Mouse (Mus musculus): ENCODE data around the gene Tnnc2.
A peak's percentile ranks its signal among the peaks of the same experiment; 100 is the strongest.

Tnnc2 gene

DNA sequence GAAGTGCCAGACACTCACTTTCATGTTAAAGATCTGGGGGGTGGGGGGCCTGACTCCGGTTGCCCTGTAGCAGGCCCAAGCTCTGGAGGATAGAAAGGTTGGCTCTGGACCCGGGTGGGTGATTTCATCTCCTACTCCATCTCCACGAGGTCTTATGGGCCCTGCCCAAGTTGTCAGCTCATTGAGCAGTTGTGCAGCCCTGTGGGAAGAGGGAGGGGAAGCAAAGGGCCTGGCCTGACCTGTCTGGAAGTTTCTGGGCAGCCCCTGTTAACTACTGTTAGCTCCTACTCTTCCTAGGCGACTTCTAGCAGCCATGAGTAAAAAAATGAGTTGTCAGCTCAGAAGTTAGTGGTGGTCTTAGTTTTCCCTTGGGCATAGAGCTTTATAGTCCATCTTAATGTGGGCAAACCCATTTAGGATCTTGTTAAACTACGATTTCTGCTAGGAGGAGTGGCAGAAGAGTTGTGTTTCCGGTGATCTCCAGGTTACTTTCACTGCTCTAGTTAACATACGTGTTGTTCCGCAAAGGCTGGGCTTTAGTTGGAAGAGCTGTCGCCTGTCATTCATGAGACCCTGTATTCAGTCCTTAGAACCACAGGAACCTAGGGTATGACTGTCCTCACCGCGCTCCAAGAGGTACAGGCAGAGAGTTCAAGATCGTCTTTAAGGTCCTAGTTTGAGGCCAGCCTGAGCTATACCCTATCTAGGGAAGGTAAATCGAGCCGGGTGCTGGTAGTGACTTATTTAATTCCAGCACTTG lies 6.4 kb downstream of the Tnnc2 start:
- DNase-seq (ENCODE audit: low spot score) = no peak

DNA sequence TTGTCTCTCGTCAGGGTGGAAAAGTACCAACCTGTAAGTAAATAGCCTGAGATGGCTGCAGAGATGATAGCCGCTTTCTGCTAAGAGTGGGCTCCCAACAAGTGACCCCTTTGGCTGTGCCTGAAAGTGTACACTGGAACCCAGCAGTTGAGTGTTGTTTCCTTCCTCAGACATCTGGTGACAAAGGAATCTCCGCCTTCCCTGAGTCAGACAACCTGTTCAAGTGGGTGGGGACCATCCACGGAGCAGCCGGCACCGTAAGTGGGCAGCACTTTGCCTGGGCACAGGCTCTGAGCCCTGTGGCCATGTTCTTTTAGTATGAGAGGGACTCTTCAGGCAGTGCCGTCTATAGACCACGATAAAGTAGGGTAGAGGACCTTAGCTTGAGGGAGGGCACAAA lies 8.6 kb downstream of the Tnnc2 start:
- DNase-seq (ENCODE audit: low spot score) = no peak

DNA sequence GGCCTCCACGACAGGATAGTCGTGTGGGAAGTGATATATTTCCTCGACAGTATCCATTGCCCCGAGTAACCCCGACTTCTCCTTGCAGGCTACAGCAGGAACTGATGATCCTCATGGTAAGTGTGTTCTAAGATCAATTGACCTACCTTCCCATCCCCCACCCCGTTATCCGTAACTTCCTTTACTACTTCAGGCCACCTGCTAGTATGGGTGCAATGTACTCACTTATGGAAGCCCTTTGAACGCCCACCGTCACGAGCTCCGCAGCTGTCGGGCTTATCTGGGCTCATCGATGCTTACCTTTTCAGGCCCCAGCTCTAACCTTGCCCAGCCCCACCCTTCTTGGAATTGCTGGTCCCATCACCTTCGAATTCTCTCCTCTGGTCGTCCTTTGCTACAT lies 9.5 kb downstream of the Tnnc2 start:
- no peak for DNase-seq (ENCODE audit: low spot score)

GRCm38 (mm10) chr2:164769258-164770037 lies 10.3 kb downstream of the Tnnc2 start, which contains the start of gene Ube2c:
Gene Ube2c, plus strand, starts transcription at chr2:164769898.
- peak; percentile 96 for DNase-seq (ENCODE audit: low spot score)

GRCm38 (mm10) chr2:164767812-164768540 lies 11.8 kb downstream of the Tnnc2 start:
- DNase-seq (ENCODE audit: low spot score) = no peak

DNA sequence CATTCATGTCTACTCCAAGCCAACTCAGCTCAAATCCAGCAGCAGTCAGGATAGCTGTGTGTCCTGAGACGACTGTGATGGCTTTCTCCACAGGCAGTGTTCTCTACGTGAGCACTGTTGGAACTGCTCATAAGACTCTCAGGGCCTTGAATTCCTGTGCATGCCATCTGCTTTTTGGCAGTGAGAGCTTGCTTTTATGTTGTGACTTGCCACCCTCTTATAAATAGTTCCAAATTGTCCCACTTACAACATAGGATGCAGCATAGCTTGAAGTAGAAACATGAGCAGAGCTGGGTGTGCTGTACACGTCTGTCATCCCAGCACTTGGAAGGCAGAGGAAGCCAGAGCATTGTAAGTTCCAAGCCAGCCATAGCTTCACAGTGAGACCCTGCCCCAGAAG lies 13.9 kb downstream of the Tnnc2 start:
- DNase-seq (ENCODE audit: low spot score) = no peak

DNA sequence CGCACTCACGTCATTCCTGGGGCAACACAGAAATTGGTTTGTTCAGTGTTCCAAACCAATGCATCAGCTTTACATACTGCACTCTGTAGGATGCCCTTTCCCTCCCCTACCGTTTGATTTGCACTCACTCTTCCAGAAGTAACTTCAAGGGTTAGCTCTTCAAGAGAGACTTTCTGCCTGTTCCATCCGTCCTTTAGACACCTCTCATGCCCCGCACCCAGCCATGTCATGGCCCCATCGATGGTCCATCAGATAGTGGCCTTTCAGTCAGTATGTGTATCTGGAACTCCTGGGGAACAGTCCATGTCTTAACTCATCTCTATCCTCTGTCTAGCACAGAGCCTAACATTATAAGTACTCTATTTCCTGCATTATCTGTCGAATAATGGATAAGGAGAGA lies 17.2 kb downstream of the Tnnc2 start:
- DNase-seq (ENCODE audit: low spot score) = no peak

DNA sequence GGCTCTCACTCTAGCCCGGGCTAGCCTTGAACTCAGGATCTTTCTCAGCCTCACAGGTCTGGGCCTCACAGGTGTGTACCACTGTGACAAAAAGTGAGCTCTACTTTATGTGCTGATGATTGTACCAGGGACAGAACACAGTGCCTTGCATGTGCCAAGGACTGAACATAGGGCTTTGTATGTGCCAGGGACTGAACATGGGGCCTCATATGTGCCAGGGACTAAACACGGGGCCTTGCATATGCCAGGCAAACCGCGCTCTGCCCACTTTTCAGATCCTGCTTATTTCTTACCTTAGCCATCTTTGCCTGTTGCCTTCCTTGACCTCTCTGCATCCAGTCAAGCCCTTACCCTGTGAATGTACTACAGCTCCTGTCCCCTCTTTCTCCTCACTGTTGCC lies 17.8 kb downstream of the Tnnc2 start:
- no peak for DNase-seq (ENCODE audit: low spot score)

DNA sequence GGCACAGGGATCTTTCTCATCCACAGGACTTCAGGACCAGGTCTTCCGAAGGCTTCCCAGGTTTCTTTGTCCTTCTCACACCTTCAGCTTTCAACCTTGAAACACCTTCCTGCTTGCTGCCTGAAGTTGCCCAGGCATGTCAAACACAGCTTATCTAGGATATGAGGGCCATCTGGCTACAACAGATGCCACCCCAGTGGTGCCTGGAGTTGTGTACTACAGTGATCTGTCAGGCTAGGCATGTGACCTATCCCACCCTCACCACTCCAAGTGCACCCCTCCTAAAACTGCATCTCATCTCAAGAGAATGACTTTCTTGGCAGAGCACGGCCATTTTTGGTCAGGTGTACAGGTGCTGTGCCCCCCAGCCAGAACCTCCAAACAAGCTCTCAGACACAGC lies 18.3 kb downstream of the Tnnc2 start:
- no peak for DNase-seq (ENCODE audit: low spot score)

- no peak for DNase-seq (ENCODE audit: low spot score)
Observed at GRCm38 (mm10) chr2:164760059-164760833, 19.5 kb downstream of the Tnnc2 start.

DNA sequence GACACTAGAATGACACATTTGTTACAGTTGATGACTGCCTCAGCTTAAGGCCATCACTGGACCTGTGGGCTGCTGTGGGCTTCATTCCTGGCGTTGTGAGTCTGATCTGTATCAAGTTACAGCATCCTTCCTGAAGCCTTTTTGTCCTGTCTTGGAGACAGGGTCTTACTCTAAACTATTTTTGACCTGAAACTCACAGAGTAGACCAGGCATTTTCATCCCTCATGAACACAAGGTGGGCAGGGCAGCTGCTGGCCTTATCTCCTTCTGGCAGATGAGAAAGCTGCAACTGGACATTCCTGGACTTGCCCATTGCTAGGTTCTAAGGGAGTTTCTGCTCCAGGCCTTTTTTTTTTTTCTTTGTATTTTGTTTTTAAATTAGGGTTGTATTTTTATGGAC lies 21.1 kb downstream of the Tnnc2 start:
- no peak for DNase-seq (ENCODE audit: low spot score)

GRCm38 (mm10) chr2:164757841-164758240 lies 21.9 kb downstream of the Tnnc2 start:
- no peak for DNase-seq (ENCODE audit: low spot score)

- no peak for DNase-seq (ENCODE audit: low spot score)
Observed at GRCm38 (mm10) chr2:164754800-164755199, 25.0 kb downstream of the Tnnc2 start.

GRCm38 (mm10) chr2:164754105-164754504 lies 25.7 kb downstream of the Tnnc2 start:
- DNase-seq (ENCODE audit: low spot score) = no peak

DNA sequence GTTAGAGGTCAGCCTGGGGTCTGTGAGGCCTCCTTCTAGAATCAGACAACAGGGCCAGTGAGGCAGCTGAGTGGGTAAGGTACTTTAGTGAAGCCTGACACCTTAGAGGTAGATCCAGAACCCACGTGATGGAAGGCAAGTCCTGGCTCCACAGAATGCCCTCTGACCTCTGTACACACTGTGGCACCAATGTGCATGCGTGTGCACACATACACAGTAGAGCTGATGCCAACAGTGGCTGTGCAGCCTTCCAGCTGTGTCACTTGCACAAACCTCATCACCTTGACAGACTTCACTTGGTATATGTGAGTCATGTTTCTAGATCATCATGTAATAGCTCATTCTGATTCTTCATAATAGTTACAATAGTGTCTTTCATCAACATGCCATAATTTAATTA lies 27.3 kb downstream of the Tnnc2 start:
- DNase-seq (ENCODE audit: low spot score) = no peak

GRCm38 (mm10) chr2:164748991-164749390 lies 30.8 kb downstream of the Tnnc2 start:
- no peak for DNase-seq (ENCODE audit: low spot score)

DNA sequence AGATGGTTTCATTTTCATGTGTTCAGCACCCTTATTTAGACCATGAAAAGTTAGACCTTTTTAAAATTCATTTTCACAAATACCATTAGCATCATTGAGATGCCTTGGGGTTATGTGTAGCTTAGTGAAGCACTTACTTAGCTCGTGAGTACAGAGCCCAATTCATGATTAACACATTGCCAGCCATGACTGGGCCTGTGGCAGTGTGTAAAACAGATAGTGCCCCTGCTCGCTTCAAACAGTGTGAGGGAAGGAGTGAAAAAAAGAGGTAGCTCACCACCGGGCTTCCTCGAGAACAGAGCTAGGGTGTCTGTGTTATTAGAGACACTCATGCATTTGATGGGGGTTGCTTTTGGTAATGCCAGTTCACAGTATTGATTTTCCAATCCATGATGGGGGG lies 31.6 kb downstream of the Tnnc2 start:
- DNase-seq (ENCODE audit: low spot score) = no peak

DNA sequence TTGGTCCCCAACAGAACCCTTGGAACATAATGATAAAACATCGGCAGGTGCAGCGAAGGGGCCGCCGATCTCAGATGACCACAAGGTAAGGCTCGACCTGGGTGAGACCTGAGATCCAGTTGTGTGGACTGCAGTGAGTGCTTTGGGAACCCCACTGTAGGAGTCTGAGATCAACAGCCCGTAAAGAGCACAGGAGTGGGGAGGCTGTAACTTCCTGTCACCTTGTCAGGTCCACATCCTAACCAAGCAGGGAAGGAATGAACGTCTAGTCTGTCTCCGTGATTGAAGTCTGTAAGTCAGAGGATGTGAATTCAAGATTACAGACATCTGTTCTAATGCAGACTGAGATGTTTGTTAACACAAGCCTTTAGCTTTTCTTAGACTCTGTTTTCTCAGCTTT lies 33.1 kb downstream of the Tnnc2 start:
- DNase-seq (ENCODE audit: low spot score) = no peak

DNA sequence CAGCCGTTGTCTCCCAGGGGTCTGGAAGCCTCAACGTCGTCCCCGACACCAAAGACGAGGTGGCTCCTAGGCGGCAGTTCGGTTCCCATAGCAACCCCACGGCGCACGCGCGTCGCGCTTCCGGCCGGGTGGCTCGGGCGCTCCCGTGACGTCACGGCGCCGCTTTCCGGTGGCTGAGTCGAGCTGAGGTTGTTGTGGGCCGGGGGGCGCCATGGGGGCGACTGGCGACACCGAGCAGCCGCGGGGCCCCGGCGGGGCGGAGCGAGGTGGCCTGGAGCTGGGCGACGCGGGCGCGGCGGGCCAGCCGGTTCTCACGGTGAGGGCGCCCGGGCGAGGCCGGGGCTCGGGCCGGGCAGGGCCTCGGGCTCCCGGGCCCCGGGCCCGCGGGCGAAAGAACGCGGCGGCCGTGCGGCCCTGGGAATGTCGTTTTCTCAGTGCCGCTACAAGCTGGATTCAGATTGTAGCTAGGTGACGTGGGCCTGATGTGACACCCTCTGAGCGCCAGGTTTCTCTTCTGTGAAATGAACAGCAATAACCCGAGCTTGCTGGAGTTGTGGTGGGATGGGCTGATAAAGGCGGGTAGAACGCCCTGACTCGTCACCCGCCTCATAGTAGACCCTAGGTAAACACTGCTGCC lies 33.8 kb downstream of the Tnnc2 start, which contains the start of the genes Wfdc3 and Dnttip1:
Gene Wfdc3, minus strand, starts transcription at position 89 of the 637 bp plus-strand sequence.
Gene Dnttip1, plus strand, starts transcription at position 141 of the 637 bp plus-strand sequence.
- peak; percentile 89 for DNase-seq (ENCODE audit: low spot score)

GRCm38 (mm10) chr2:164744987-164745386 lies 34.8 kb downstream of the Tnnc2 start:
- no peak for DNase-seq (ENCODE audit: low spot score)

DNA sequence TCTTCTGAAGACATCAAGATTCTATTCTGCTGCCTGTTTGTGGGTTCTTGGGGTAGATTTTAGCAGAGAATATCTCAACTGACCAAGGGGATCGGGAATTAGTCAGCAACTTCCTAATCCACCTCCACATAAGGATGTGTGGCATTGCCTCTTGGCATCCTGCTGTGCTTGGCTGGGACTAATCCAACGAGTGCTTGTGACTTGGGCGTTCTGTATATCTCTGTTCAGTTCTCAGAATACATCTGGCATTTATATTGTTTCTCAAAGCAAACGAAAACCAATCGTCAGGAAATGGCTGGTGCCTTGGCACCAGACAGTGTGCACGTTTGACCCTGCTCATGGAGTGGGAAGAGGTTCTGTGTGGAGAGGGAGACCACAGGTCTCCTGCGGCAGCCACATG lies 39.9 kb downstream of the Tnnc2 start:
- DNase-seq (ENCODE audit: low spot score) = no peak
